Mouse (Mus musculus): ENCODE measurements around the gene Thyn1. TPM values are rescaled to one million over a fixed set of nuclear protein-coding genes. Genes with fewer than 3 reads are reported as not detected.
A peak's percentile ranks its signal among the peaks of the same experiment; 100 is the strongest.

Thyn1 gene
- total and polyA plus RNA-seq, 3 experiments, result 141 to 203 (median 150) TPM

- in situ Hi-C loops (cut with MboI; ENCODE audit: low pct_ligation_motif_present, low pct_unique_long_range_greater_than_20kb, low sequenced_read_pairs) (no loop called here), dilution Hi-C loops (cut with MboI; ENCODE audit: extremely low pct_ligation_motif_present, extremely low pct_unique_long_range_greater_than_20kb, low sequenced_read_pairs) (no loop called here)
- H3K27me3 ChIP-seq (replicated peaks), result no peaks in the 10 kb centered on the region
- peaks cover 6 to 34% of the 10 kb centered on the region in 2 experiments; a peak in 2 of 4 replicates for H3K4me1 ChIP-seq (ENCODE audit: control insufficient read depth in 1 of 2, insufficient read depth in 2 of 2)
- peak overlapping the region; percentile 43 for H3K9ac ChIP-seq (ENCODE audit: insufficient read depth, low read depth)
- peak; percentile 68 for DNase-seq (ENCODE audit: extremely low read depth)
- H3K9me3 ChIP-seq (replicated peaks; ENCODE audit: low read length), result no peaks in the 10 kb centered on the region
- H3K27ac ChIP-seq (ENCODE audit: insufficient read depth, low read depth), result no peak overlapping the region
- H3K4me2 ChIP-seq (ENCODE audit: insufficient read depth, low read depth, poor library complexity, severe bottlenecking), result peak overlapping the region; percentile 58
- peaks cover 32% of the 10 kb centered on the region for H3K79me2 ChIP-seq (replicated peaks; ENCODE audit: control insufficient read depth, extremely low read depth, insufficient read depth, poor library complexity, severe bottlenecking)
- peaks cover under 1 to 23% of the 10 kb centered on the region in 2 experiments for H3K36me3 ChIP-seq (replicated peaks in 1 of 2; ENCODE audit: control insufficient read depth in 1 of 2, insufficient read depth in 1 of 2, low read length in 1 of 2)
- no peak for TF ChIP-seq USF2 (conservative IDR thresholded peaks at IDR 0.05; ENCODE audit: low read depth, low read length)
- TF ChIP-seq POLR2AphosphoS2 (IDR thresholded peaks at IDR 0.05; ENCODE audit: low read depth, low read length), result peak; percentile 36; the same call in 1 of the 2 replicates
- no peak for TF ChIP-seq MEF2A (IDR thresholded peaks at IDR 0.05; ENCODE audit: borderline replicate concordance, low read depth, low read length)
- peak; percentile 36; the same call in 1 of the 2 replicates for TF ChIP-seq TCF12 (IDR thresholded peaks at IDR 0.05; ENCODE audit: low read depth, low read length)
- TF ChIP-seq NELFE (IDR thresholded peaks at IDR 0.05; ENCODE audit: low read depth, low read length), result peak; percentile 47; the same call in 1 of the 2 replicates
- peak; percentile 56 for TF ChIP-seq ELF1 (IDR thresholded peaks at IDR 0.05; ENCODE audit: low read depth, low read length)
- TF ChIP-seq TBP (conservative IDR thresholded peaks at IDR 0.05; ENCODE audit: low read depth, low read length), result peak; percentile 71
- TF ChIP-seq POLR2A (IDR thresholded peaks at IDR 0.05; ENCODE audit: low read depth, low read length), result peak; percentile 62
- TF ChIP-seq SIN3A (IDR thresholded peaks at IDR 0.05; ENCODE audit: low read length), result peak; percentile 39; the same call in 1 of the 2 replicates
- no peak overlapping the region for H3K4me3 ChIP-seq (replicated peaks in 1 of 3; ENCODE audit: low read depth in 2 of 3, low read length in 2 of 3, poor library complexity in 1 of 3)
These were observed 2.4 kb upstream of the Thyn1 start for GRCm38 (mm10) chr9:26997062-26997461.

- dilution Hi-C loops (cut with MboI; ENCODE audit: extremely low pct_ligation_motif_present, extremely low pct_unique_long_range_greater_than_20kb, low sequenced_read_pairs), result no loop called here
- H3K4me2 ChIP-seq (ENCODE audit: insufficient read depth, low read depth, poor library complexity, severe bottlenecking), result peak overlapping the region; percentile 54
- H3K36me3 ChIP-seq (replicated peaks in 1 of 2; ENCODE audit: control insufficient read depth in 1 of 2, insufficient read depth in 1 of 2, low read length in 1 of 2), result peaks cover 0 to 18% of the 10 kb centered on the region in 2 experiments
- in situ Hi-C loops (cut with MboI; ENCODE audit: low pct_ligation_motif_present, low pct_unique_long_range_greater_than_20kb, low sequenced_read_pairs), result no loop called here
- H3K4me3 ChIP-seq (replicated peaks in 1 of 3; ENCODE audit: low read depth in 2 of 3, low read length in 2 of 3, poor library complexity in 1 of 3), result no peak overlapping the region
- H3K79me2 ChIP-seq (replicated peaks; ENCODE audit: control insufficient read depth, extremely low read depth, insufficient read depth, poor library complexity, severe bottlenecking), result peaks cover 32% of the 10 kb centered on the region
- no peaks in the 10 kb centered on the region for H3K9me3 ChIP-seq (replicated peaks; ENCODE audit: low read length)
- no peak overlapping the region for H3K27ac ChIP-seq (ENCODE audit: insufficient read depth, low read depth)
- DNase-seq (ENCODE audit: extremely low read depth), result no peak
- H3K27me3 ChIP-seq (replicated peaks), result no peaks in the 10 kb centered on the region
- peaks cover 6 to 34% of the 10 kb centered on the region in 2 experiments; a peak in 2 of 4 replicates for H3K4me1 ChIP-seq (ENCODE audit: control insufficient read depth in 1 of 2, insufficient read depth in 2 of 2)
- TF ChIP-seq MYC (IDR thresholded peaks at IDR 0.05; ENCODE audit: low read depth, low read length) (no peak), MXI1 (IDR thresholded peaks at IDR 0.05; ENCODE audit: low read depth, low read length) (no peak), SMC3 (IDR thresholded peaks at IDR 0.05; ENCODE audit: low read depth, low read length) (no peak), MAX (IDR thresholded peaks at IDR 0.05; ENCODE audit: low read length) (no peak), MEF2A (IDR thresholded peaks at IDR 0.05; ENCODE audit: borderline replicate concordance, low read depth, low read length) (no peak), NRF1 (IDR thresholded peaks at IDR 0.05; ENCODE audit: low read depth, low read length) (no peak), EP300 (IDR thresholded peaks at IDR 0.05; ENCODE audit: low read length) (no peak), JUN (IDR thresholded peaks at IDR 0.05; ENCODE audit: insufficient read depth, low read depth, low read length) (no peak), ELF1 (IDR thresholded peaks at IDR 0.05; ENCODE audit: low read depth, low read length) (no peak), ZMIZ1 (IDR thresholded peaks at IDR 0.05; ENCODE audit: low read depth, low read length) (no peak), RCOR1 (conservative IDR thresholded peaks at IDR 0.05; ENCODE audit: low read depth, low read length) (no peak), HCFC1 (IDR thresholded peaks at IDR 0.05; ENCODE audit: low read depth, low read length) (no peak), POLR2AphosphoS2 (IDR thresholded peaks at IDR 0.05; ENCODE audit: low read depth, low read length) (no peak), JUND (conservative IDR thresholded peaks at IDR 0.05; ENCODE audit: low read depth, low read length) (no peak), USF1 (IDR thresholded peaks at IDR 0.05; ENCODE audit: low read depth, low read length) (no peak), TBP (conservative IDR thresholded peaks at IDR 0.05; ENCODE audit: low read depth, low read length) (no peak), NELFE (IDR thresholded peaks at IDR 0.05; ENCODE audit: low read depth, low read length) (no peak)
- H3K9ac ChIP-seq (ENCODE audit: insufficient read depth, low read depth), result no peak overlapping the region; the same call in 1 of the 2 replicates
These were observed 2.0 kb upstream of the Thyn1 start for GRCm38 (mm10) chr9:26997501-26997900.

Measured in CH12.LX (cell line).